Mouse (Mus musculus) lung, adult 2 months (tissue): Measurements from ENCODE around the gene Dexi.

Experiments used
- CTCF ChIP-seq: fragments of 200-500 bp; IDR thresholded peaks from 2 replicates; pipeline ENCODE4 v1.5.1; 2011; ENCODE audit warnings: mild to moderate bottlenecking, low read length, control low read depth; ENCODE audit not compliant: insufficient read depth
- POLR2A ChIP-seq: fragments of 200-500 bp; IDR thresholded peaks from 2 replicates; pipeline ENCODE4 v1.6.1; 2011; ENCODE audit warnings: low read depth, mild to moderate bottlenecking, control low read depth, low read length, borderline replicate concordance; ENCODE audit errors: extremely low read depth

- TF ChIP-seq CTCF (no peak), POLR2A (no peak)
Measured at GRCm38 (mm10) chr16:10492587-10492986, 50.3 kb downstream of the Dexi start.
